Mouse (Mus musculus) heart, adult 2 months (tissue): ENCODE measurements around the gene Gm37240.

ENCODE experiments used
- CTCF ChIP-seq: fragments of 200-600 bp; IDR thresholded peaks from 2 replicates; pipeline ENCODE4 v1.8.1; 2022; ENCODE audit warnings: antibody characterized with exemption, mild to moderate bottlenecking, moderate library complexity
- POLR2A ChIP-seq: fragments of 200-500 bp; IDR thresholded peaks from 2 replicates; pipeline ENCODE4 v1.6.1; 2011; ENCODE audit warnings: mild to moderate bottlenecking, low read depth, low read length, control low read depth; ENCODE audit not compliant: insufficient read depth

DNA sequence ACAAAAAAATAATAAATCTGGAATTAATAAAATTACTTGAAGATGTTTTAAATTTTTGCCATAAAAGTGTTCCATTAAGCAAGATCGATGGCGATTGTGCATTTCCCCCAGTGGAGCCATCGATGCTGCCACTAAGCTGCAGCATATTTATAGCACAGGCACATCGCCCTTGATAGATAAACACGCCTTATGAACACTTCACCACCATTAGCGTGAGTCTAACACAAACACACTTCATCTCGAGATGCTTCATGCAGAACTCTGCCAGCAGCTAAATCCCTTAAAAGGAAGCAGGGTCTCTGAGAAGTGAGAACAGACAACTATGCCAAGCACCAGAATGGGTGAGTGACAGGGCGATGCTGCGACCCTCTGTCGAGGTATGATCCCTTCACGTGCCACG, 220.6 kb downstream of the Gm37240 start:
- no peak for TF ChIP-seq CTCF
- TF ChIP-seq POLR2A, result no peak
